Mouse (Mus musculus) left cerebral cortex, adult 18-20 months (tissue): ENCODE results near the gene Lbhd1. TPM values are rescaled to one million over a fixed set of nuclear protein-coding genes. Genes with fewer than 3 reads are reported as not detected.
A peak's percentile ranks its signal among the peaks of the same experiment; 100 is the strongest.

Experiments
- DNase-seq, 2 experiments: peaks; one replicate each; pipeline ENCODE4 v3.0.0; 2021 to 2022; ENCODE audit warnings: low spot score in 2 of 2, mixed read lengths in 1 of 2
- total RNA-seq, 2 experiments: library from RNA; stranded (reverse); gene quantifications; 2 replicates each; pipeline ENCODE4 v1.2.3; 2021

The Lbhd1 gene
- total RNA-seq, 2 experiments from 2014 or later, result 8.2 TPM

- DNase-seq, result no peak
Observed at GRCm38 (mm10) chr19:8908531-8908930, 25.0 kb downstream of the Lbhd1 start.

GRCm38 (mm10) chr19:8911810-8912209, 28.3 kb downstream of the Lbhd1 start:
- DNase-seq, result peak in 1 of 2 experiments; percentile 53

- DNase-seq, result peak in 1 of 2 experiments; percentile 54
Observed at GRCm38 (mm10) chr19:8914212-8914611, 30.7 kb downstream of the Lbhd1 start.

GRCm38 (mm10) chr19:8919000-8919399, 35.5 kb downstream of the Lbhd1 start:
- no peak for DNase-seq

- DNase-seq, result no peak
Observed at GRCm38 (mm10) chr19:8919684-8920072, 36.1 kb downstream of the Lbhd1 start.

- DNase-seq, result peak; percentile 95 to 96
Observed at GRCm38 (mm10) chr19:8920073-8920736, 36.7 kb downstream of the Lbhd1 start, which contains the start of gene B3gat3. Gene B3gat3 (plus strand): TSS chr19:8920374.

GRCm38 (mm10) chr19:8920836-8921291, 37.3 kb downstream of the Lbhd1 start:
- no peak for DNase-seq

- DNase-seq, result no peak
Observed at GRCm38 (mm10) chr19:8921741-8922140, 38.2 kb downstream of the Lbhd1 start.

- no peak for DNase-seq
Observed at GRCm38 (mm10) chr19:8926766-8927165, 43.2 kb downstream of the Lbhd1 start.

GRCm38 (mm10) chr19:8927891-8928525, 44.5 kb downstream of the Lbhd1 start:
- DNase-seq, result no peak

GRCm38 (mm10) chr19:8928689-8929223, 45.2 kb downstream of the Lbhd1 start:
- no peak for DNase-seq

- DNase-seq, result peak in 1 of 2 experiments; percentile 41
Observed at GRCm38 (mm10) chr19:8929224-8930088, 45.9 kb downstream of the Lbhd1 start, which contains the start of the genes Rom1 and Eml3. Gene Rom1 (minus strand): TSS chr19:8929356. Gene Eml3 (plus strand): TSS chr19:8929552.

GRCm38 (mm10) chr19:8930117-8930516, 46.6 kb downstream of the Lbhd1 start:
- DNase-seq, result no peak

- no peak for DNase-seq
Observed at GRCm38 (mm10) chr19:8930771-8931170, 47.2 kb downstream of the Lbhd1 start.

GRCm38 (mm10) chr19:8936736-8937135, 53.2 kb downstream of the Lbhd1 start:
- DNase-seq, result no peak

- DNase-seq, result no peak
Observed at GRCm38 (mm10) chr19:8940526-8941133, 57.1 kb downstream of the Lbhd1 start.

GRCm38 (mm10) chr19:8941136-8941514, 57.6 kb downstream of the Lbhd1 start:
- DNase-seq, result no peak

- peak; percentile 93 to 97 for DNase-seq
Observed at GRCm38 (mm10) chr19:8941515-8942217, 58.1 kb downstream of the Lbhd1 start, which contains the start of gene Mta2. Gene Mta2 (plus strand): TSS chr19:8941875.
